Mouse (Mus musculus) liver, embryonic 14.5 days (tissue): ENCODE measurements at regions not wholly inside any gene's neighbourhood (a gene's known extent, or its start where the extent isn't known, plus 50 kb on each side); places are given as distances from the start of the nearest gene placed in this dataset.

Source experiments
- ATAC-seq: fragments of 200-750 bp; cut with Nextera tagmentation; 2 replicates; pipeline ENCODE4 v1.8.0; 2017; ENCODE audit warnings: moderate number of reproducible peaks, mild to moderate bottlenecking, moderate library complexity; ENCODE audit not compliant: insufficient read depth
- DNase-seq, 3 experiments: peaks; one replicate each; pipeline ENCODE4 v3.0.0-alpha.2; 2012 to 2013; ENCODE audit warnings: low read depth in 3 of 3, low spot score in 3 of 3
- H3K27ac ChIP-seq: fragments of 300-500 bp; sonication (generic); 2 replicates; pipeline ENCODE4 v1.5.1; 2014; ENCODE audit warnings: moderate library complexity, mild to moderate bottlenecking, control low read depth, inconsistent platforms
- H3K27me3 ChIP-seq: fragments of 300-500 bp; sonication (generic); 2 replicates; pipeline ENCODE4 v1.6.1; 2014; ENCODE audit warnings: mild to moderate bottlenecking, low read length, moderate library complexity; ENCODE audit not compliant: control insufficient read depth, insufficient read depth
- H3K36me3 ChIP-seq: fragments of 300-500 bp; sonication (generic); replicated peaks from 2 replicates; pipeline ENCODE4 v1.6.1; 2014; ENCODE audit warnings: low read depth; ENCODE audit not compliant: control insufficient read depth, insufficient read depth
- H3K4me1 ChIP-seq, 2 experiments: fragments of 200-500 bp in 1 of 2; fragments of 300-500 bp in 1 of 2; sonication (generic) in 1 of 2; replicated peaks; 2 replicates each; pipeline ENCODE4 v1.6.1; 2012 to 2014; ENCODE audit warnings: antibody characterized with exemption in 1 of 2, inconsistent platforms in 1 of 2, low read length in 1 of 2; ENCODE audit not compliant: control insufficient read depth in 2 of 2, insufficient read depth in 2 of 2
- H3K4me2 ChIP-seq: fragments of 300-500 bp; sonication (generic); 2 replicates; pipeline ENCODE4 v1.6.1; 2014; ENCODE audit warnings: low read depth, mild to moderate bottlenecking, control low read depth, moderate library complexity
- H3K4me3 ChIP-seq, 2 experiments: fragments of 200-500 bp in 1 of 2; fragments of 300-500 bp in 1 of 2; sonication (generic) in 1 of 2; 2 replicates each; pipeline ENCODE4 v1.5.1; 2012 to 2014; ENCODE audit warnings: low read depth in 2 of 2, low read length in 2 of 2, mild to moderate bottlenecking in 2 of 2, control low read depth in 1 of 2, inconsistent platforms in 1 of 2, moderate library complexity in 1 of 2; ENCODE audit not compliant: insufficient read depth in 1 of 2
- H3K9ac ChIP-seq: fragments of 300-500 bp; sonication (generic); replicated peaks from 2 replicates; pipeline ENCODE4 v1.6.1; 2014; ENCODE audit warnings: mild to moderate bottlenecking, control low read depth, moderate library complexity
- H3K9me3 ChIP-seq: fragments of 300-500 bp; sonication (generic); 2 replicates; pipeline ENCODE4 v1.6.1; 2016; ENCODE audit warnings: low read length, mixed read lengths; ENCODE audit not compliant: control insufficient read depth
- CTCF ChIP-seq: IDR thresholded peaks from 2 replicates; pipeline ENCODE4 v1.5.1; 2016; ENCODE audit warnings: antibody characterized with exemption, low read depth, control low read depth
- EP300 ChIP-seq: IDR thresholded peaks from 2 replicates; pipeline ENCODE4 v1.6.1; 2016; ENCODE audit warnings: antibody characterized with exemption, low read depth
- WGBS: fragments of 180-500 bp; shearing (Covaris S2); extraction: QIAGEN DNeasy Blood & Tissue Kit; methylation state at CpG from one replicate; pipeline ENCODE4 v1.1.7; 2014; ENCODE audit not compliant: insufficient replicate concordance; 5-methylcytosine and 5-hydroxymethylcytosine counted together

DNA sequence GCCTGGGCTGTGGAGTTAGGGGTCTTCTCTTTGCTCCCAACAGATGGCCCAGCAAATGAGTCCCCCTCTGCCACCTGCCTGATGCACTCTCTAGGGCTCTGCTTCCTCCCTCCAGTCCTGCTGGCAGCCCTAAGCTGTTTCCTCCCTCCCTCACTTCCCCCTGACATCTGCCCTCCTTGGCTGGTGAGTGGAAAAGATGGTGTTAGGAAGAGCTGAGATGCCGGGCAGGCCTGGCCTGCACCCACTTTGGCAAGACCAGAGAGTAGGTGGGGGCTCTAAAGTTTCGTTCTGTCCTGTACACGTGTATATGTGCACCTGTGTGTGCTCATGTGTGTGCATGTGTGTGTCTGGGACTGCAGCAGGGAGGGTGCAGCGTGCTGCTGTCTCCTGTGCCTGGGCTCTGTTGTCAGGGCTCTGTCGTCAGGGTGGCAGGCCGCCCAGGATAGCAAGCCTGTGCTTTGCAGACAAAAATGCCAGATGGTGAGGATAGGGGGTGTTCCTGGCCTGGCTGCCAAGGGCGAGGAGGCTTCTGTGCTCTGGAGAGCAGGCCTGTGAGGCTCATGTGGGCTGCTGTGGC, 91.7 kb downstream of the Rps24 start:
- H3K27me3 ChIP-seq: no peaks in the 10 kb centered on the region
- no peak overlapping the region for H3K27ac ChIP-seq
- WGBS: 25% methylated on average over 7 of the region's 7 CpGs
- no peaks in the 10 kb centered on the region for H3K4me1 ChIP-seq
- H3K9me3 ChIP-seq: no peaks in the 10 kb centered on the region
- ATAC-seq (no peak), DNase-seq (no peak)
- TF ChIP-seq CTCF (no peak), EP300 (no peak)
- no peak overlapping the region for H3K4me2 ChIP-seq
- no peak overlapping the region for H3K9ac ChIP-seq
- no peak overlapping the region for H3K4me3 ChIP-seq
- H3K36me3 ChIP-seq: no peaks in the 10 kb centered on the region

DNA sequence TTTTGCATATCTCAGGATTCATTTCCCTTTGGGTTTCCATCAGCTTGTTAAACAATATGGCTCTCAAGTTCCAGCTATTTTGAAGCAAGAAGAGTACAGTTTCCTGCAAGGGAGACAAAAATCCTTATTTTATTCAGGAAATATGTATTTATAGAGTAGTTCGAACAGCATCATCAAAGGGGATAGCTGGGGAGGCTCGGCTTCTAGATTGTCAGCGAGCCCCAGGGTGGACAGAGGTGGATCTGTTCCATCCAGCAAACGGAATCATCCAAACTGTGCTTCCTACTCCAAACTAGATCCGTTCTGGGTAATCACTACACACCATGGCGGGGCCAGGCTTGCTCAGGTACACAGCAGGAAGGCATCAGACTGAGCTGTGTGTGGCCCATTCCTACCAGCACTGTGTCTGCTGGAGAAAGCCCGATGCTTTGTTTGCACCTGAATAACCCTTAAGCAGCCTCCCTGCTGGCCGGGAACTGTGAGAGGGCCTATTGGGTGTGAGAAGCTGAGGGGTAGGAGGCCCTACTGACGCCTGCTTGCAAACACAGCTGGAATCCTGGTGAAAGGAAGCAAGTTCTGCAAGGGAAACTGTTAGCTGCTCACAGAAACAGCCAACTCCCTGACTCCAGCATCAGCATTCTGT, 92.3 kb downstream of the Rps24 start:
- Histone ChIP-seq H3K4me3 (no peak overlapping the region), H3K36me3 (no peaks in the 10 kb centered on the region), H3K4me2 (no peak overlapping the region), H3K9me3 (no peaks in the 10 kb centered on the region), H3K27me3 (no peaks in the 10 kb centered on the region), H3K9ac (no peak overlapping the region), H3K27ac (no peak overlapping the region), H3K4me1 (no peaks in the 10 kb centered on the region)
- TF ChIP-seq CTCF (no peak), EP300 (no peak)
- no peak for DNase-seq
- WGBS: 33% methylated on average over 9 of the region's 9 CpGs
- no peak for ATAC-seq

DNA sequence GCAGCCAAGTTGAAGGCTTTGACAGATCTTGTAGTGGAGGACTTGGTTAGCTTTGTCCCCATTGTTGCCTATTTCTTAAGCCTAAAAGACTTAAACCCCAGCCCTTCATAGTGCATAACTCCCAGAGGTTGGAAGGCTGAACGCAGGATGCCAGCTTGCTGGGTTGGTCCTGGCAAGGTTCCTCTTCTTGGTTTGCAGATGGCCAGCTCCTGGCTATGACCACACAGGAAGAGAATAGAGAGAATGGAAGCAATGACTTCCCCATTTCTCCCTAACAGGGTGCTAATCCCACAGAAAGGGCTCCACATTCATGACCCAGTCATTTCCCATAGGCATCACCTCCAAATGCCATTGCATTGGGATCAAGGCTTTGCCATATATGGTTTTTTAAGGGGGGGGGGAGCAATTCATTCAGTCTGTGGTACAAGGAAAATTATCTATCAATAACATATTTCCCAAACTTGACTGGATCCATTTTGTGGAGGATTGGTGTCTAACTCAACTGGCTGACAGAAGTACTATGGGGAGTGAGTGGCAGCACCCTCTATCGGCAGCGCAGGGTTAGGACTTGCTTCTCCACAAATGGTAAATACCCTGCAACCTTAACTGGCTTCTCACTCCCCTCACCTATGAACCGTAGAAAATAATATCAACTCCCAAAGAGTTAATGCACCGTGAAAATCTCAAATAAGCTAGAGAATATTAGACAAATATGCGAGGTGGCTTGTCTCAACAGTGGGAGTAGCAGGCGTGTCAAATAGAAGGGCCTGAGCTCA, 99.4 kb downstream of the Rps24 start:
- 50% methylated on average over 7 of the region's 7 CpGs for WGBS
- Histone ChIP-seq H3K9me3 (no peaks in the 10 kb centered on the region), H3K36me3 (no peaks in the 10 kb centered on the region), H3K4me2 (no peak overlapping the region), H3K27me3 (no peaks in the 10 kb centered on the region), H3K9ac (no peak overlapping the region), H3K4me1 (no peaks in the 10 kb centered on the region), H3K27ac (no peak overlapping the region), H3K4me3 (no peak overlapping the region)
- ATAC-seq (no peak), DNase-seq (no peak)
- peak; percentile 25; the same call in 1 of the 2 replicates for TF ChIP-seq CTCF
- no peak for TF ChIP-seq EP300

DNA sequence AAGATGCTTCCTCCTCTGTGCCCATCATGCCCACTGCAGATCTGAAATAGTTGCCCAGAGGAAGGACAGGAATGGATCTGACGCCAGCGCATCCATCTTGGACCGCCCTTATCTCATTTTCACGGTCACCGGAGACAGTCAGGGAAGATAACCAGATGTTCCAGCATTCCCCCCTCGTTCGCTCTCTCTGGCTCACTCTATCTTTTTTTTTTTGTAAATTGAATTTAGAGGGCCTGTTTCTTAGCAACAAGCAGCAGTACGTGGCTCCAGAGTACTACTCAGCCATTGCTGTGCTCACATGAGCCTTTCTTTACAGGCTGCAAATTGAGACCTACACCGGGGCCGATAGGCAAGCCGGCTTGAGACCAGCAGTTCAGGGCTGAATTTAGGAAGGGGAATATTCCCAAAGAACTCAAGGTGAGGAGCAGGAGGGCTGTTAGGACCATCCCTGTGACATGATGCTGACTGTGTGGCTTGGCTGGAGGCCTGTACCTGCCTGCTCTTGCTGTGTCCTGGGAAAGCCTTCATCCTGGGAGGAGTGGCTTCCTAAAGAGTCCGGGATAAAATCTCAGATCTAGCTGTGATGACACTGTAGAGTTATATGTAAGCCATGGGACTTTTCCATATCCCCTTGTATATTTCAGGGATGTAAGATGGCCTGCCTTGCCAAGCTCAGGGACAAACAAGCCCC, 100.2 kb downstream of the Rps24 start:
- Histone ChIP-seq H3K9me3 (no peaks in the 10 kb centered on the region), H3K27me3 (no peaks in the 10 kb centered on the region), H3K4me2 (no peak overlapping the region), H3K9ac (no peak overlapping the region), H3K27ac (no peak overlapping the region), H3K4me1 (no peaks in the 10 kb centered on the region), H3K4me3 (no peak overlapping the region), H3K36me3 (no peaks in the 10 kb centered on the region)
- ATAC-seq (no peak), DNase-seq (no peak)
- TF ChIP-seq EP300 (no peak), CTCF (no peak)
- 72% methylated on average over 12 of the region's 12 CpGs for WGBS

DNA sequence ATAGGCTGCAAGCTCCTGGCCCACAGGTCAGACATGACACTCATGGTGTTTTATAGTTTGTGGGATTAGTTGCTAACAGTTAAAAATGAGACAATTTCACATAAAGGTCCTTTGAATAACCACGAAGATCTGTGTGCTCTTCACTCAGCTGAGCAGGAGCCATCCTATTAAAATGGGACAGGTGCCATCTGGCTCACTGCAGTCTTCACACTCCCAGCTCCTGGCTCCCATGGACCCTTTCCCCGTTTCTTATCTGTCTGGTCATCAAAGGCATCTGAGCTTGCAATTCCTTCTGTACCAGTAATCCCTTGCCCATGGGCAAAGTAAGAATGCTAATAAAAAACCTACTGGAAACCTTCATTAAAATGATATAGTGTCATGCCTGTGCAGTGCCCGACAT, 101.1 kb downstream of the Rps24 start:
- H3K36me3 ChIP-seq: no peaks in the 10 kb centered on the region
- 48% methylated on average over 3 of the region's 3 CpGs for WGBS
- ATAC-seq (no peak), DNase-seq (no peak)
- H3K4me2 ChIP-seq: no peak overlapping the region
- H3K27ac ChIP-seq: no peak overlapping the region
- TF ChIP-seq CTCF: no peak
- TF ChIP-seq EP300: no peak
- H3K9me3 ChIP-seq: no peaks in the 10 kb centered on the region
- H3K9ac ChIP-seq: no peak overlapping the region
- H3K4me3 ChIP-seq: no peak overlapping the region
- H3K27me3 ChIP-seq: no peaks in the 10 kb centered on the region
- H3K4me1 ChIP-seq: no peaks in the 10 kb centered on the region
